Mouse (Mus musculus): ENCODE measurements around the gene Nos3.

Nos3 gene

GRCm38 (mm10) chr5:24344477-24345051 is 20.0 kb upstream of the Nos3 start:
- no peak for DNase-seq (ENCODE audit: low spot score)

GRCm38 (mm10) chr5:24346313-24346712 is 18.3 kb upstream of the Nos3 start:
- DNase-seq (ENCODE audit: low spot score): no peak

- DNase-seq (ENCODE audit: low spot score): no peak
Observed at GRCm38 (mm10) chr5:24347186-24347875, 17.3 kb upstream of the Nos3 start.

DNA sequence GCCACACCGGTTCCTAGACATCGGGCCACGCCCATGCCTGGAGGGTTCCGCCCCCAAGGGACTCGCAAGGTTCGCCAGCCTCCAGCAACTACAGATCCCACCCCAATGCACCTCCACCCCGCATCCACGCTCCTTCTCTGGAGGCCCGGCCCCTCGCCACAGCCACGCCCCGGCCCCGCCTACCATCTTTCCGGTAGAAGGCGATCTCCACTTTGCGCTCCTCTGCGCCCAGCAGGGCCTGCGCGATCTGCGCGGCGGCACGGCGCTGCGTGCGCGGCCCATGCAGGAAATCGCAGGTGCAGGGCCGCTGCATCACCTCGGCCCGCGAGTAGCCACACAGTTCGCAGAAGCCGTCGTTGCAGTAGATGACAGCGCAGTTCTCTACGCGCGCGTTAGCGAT is 16.5 kb upstream of the Nos3 start:
- DNase-seq (ENCODE audit: low spot score): no peak

- no peak for DNase-seq (ENCODE audit: low spot score)
Observed at GRCm38 (mm10) chr5:24348546-24348945, 16.1 kb upstream of the Nos3 start.

DNA sequence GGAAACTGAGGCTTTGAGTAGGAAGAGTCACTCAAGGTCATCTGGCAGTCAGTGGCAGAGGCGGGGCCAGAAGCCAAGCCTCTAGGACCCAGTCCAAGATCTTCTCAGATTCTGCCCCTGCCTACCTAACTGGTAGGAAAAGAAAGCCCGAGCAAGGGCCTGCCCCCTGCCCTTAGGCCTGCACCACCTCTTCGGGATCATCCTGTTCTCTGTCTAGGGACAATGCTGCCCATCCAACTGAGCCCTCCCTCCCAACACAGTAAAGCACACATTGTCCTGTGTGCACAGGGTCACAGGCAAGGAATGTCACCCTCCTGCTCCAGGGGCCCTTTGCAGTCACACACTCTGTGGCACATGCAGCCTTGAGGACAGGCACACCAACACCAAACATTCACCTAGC is 14.5 kb upstream of the Nos3 start:
- no peak for DNase-seq (ENCODE audit: low spot score)

DNA sequence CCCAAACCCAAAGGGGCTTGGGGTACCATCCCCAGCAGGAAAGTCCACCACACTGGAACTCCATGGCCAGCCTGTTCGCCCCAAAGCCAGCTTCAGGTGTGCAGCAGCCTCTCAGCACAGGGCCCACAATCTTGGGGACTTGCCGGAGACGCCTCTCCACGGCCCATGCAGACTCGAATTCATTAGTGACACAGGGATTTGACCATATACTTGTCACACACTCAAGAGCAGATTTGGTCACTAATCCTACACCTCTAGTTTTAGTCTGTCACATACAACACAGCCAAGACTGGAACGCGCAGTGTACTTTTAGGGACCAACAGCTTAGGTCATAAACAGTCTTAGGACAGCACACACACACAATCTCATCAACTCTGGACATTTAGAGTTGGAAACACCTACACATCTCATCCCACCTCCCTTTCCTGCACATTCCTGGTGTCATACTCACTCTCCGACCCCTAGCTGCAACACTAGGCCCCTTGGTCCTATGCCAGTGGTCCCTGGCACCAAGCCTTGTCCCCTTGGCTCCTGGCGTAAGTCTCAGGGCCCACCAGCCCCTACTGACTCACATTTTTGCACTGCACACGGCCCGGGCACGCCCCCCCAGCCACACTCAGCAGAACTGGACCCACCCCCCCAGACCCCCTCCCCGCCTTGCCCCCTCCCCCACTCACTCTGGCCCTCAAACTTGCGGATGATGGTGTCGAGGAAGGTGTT is 13.9 kb upstream of the Nos3 start:
- no peak for DNase-seq (ENCODE audit: low spot score)

- DNase-seq (ENCODE audit: low spot score): no peak
Observed at GRCm38 (mm10) chr5:24351278-24351677, 13.3 kb upstream of the Nos3 start, which contains the start of gene Kcnh2. Kcnh2 (minus strand) TSS chr5:24351604.

GRCm38 (mm10) chr5:24351701-24352171 is 12.9 kb upstream of the Nos3 start:
- DNase-seq (ENCODE audit: low spot score): no peak

GRCm38 (mm10) chr5:24352251-24352859 is 12.3 kb upstream of the Nos3 start:
- no peak for DNase-seq (ENCODE audit: low spot score)

DNA sequence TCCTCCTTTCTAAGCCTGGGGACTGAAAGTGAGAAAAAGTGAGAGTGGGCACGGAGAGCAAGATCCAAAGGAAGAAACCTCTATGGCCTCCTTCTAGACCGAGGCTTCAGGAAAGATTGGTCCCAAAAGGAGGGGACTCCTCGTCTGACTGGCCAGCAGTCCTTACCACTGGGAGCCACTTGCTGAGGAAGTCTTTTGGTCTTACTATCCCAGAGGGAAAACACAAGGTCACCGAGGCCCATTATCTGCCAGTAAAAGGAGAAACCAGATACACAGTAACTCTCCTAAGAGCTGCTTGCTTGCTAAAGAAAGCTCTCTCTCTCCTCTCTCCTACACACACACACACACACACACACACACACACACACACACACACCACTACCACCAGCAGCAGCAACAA is 11.3 kb upstream of the Nos3 start:
- DNase-seq (ENCODE audit: low spot score): no peak

- no peak for DNase-seq (ENCODE audit: low spot score)
Observed at GRCm38 (mm10) chr5:24356764-24357163, 7.8 kb upstream of the Nos3 start.

- DNase-seq (ENCODE audit: low spot score): peak; percentile 49
Observed at GRCm38 (mm10) chr5:24357461-24357860, 7.1 kb upstream of the Nos3 start.

GRCm38 (mm10) chr5:24360792-24361454 is 3.7 kb upstream of the Nos3 start:
- DNase-seq (ENCODE audit: low spot score): no peak

DNA sequence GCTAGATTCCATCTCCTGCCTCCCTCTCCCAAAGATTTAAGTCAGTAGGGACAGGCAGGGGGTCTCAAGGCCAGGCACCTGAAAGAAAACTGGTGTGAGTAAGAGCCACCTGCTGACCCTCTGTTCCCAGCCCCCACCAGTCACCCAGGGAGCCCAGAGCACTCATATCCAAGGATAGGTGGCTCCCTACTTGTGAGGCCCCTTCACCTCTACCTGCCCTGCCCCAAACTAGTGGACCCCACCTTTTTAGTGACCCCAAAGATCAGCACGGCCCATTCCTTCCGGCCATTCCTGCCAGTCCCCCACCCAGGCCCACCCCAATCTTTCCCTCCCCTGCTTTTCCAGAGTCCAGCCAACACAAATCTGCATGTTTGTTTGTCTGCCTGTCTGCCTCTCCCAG is 1.1 kb upstream of the Nos3 start:
- no peak for DNase-seq (ENCODE audit: low spot score)

DNA sequence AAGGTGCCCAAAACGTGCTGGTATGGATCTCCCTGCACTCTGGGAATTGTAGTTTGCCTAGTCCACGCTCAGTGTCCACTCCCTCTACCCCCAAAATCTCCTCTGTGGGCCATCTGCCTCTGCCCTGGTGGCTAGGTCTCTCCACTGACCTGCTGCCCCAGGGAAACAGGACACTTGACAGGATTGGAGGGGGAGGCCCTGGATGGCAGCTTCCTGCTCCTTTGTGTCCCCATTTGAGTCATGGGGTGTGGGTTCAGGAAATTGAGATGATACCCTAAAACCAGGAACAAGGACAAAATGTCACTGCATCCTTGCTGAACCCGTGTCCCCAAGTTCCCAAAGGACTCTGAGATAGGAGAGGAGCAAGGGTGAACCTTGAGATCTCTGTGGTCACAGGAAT is 549 bp upstream of the Nos3 start:
- DNase-seq (ENCODE audit: low spot score): no peak

DNA sequence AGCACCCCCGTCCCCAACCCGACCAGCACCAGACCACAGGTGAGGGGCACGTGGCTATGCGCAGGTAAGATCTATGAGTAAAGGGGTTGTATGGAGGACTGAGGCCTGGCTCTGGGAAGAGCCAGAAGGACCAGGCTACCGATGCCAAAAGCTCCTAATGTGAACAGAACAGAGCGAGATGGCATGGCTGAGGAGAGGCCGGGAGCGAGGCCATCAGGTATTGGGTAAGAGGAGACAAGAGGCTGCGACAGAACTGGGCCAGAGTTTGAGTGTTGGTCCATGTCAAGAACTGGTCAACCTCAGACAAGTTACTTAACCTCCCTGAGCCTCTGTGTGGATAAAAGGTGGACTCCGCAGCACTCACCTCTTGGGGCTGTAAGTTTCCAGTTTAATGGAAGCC is 353 bp downstream of the Nos3 start:
- no peak for DNase-seq (ENCODE audit: low spot score)

DNA sequence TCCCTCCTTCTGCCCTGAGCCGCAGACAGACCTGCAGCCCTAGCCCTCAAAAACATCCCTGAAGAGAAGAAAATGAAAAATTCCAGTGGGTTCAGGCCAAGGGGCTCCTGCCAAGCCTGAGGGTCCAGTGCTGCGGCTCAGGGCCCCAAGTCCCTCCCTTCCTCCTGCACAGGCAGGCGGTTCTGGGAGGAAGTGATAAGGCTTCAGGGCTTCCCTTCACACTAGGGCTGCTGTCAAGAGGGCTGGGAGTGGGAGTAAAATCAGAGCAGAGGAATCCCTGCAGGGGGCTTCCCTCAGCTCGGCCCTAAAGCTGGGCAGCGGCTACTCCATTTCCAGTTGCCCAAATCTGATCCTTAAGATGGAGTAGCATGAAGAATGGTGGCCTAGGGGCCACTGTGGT is 918 bp downstream of the Nos3 start:
- no peak for DNase-seq (ENCODE audit: low spot score)

DNA sequence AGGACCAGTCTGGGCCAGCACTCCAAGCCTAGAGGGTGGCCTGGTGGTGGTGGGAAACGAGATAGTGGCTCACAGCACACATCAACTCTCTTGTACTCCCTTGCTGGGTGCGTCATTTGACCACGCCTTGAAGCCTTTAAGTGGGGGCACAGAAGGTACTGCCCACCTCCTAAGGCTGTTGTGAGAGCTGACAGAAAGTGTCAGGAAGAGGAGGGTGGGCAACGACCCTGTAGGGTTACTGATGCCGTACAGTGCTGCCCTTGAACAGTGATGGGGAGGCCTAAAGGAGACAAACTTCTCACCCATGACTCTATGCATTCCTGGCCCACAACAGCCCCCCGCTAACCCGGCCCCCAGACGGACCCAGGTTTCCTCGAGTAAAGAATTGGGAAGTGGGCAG is 1.8 kb downstream of the Nos3 start:
- no peak for DNase-seq (ENCODE audit: low spot score)

DNA sequence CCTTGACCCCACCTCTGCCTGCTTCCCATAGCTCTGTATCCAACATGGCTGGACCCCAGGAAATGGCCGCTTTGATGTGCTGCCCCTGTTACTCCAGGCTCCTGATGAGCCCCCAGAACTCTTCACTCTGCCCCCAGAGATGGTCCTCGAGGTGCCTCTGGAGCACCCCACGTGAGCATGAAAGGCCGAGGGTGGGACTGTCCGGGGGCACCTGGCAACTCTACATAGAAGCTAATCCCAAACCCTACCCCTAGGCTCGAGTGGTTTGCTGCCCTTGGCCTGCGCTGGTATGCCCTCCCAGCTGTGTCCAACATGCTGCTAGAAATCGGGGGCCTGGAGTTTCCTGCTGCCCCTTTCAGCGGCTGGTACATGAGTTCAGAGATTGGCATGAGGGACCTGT is 5.2 kb downstream of the Nos3 start:
- DNase-seq (ENCODE audit: low spot score): no peak

DNA sequence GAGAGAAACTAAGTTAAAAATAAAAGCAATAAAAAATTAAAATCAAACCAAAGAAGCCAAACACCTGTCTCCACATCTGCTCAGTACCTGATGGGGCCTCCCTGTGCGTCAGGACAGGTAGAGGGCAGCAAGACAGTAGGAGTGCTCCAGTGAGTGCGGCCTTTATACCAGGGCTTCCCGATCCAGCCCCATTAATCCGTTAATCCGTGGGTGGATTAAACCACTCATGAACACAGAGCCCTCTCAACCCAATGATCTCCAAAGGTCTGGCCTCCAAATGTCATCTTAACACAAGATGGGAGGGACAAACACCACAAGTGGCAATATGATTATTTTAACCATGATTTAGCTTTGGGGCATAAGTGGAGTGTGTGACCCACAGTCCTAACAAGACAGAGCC is 9.2 kb downstream of the Nos3 start:
- no peak for DNase-seq (ENCODE audit: low spot score)

GRCm38 (mm10) chr5:24374216-24374615 is 9.6 kb downstream of the Nos3 start:
- DNase-seq (ENCODE audit: low spot score): no peak
